Mouse (Mus musculus) liver (tissue): ENCODE results near the gene Reps2.

ENCODE experiments used
- DNase-seq: peaks from one replicate; pipeline ENCODE4 v3.0.0-alpha.2; 2020; ENCODE audit warnings: mixed read lengths

The Reps2 gene

GRCm38 (mm10) chrX:162589173-162589805, 54.2 kb downstream of the Reps2 start:
- DNase-seq: no peak

- DNase-seq: no peak
Measured at GRCm38 (mm10) chrX:162584349-162584748, 59.1 kb downstream of the Reps2 start.

GRCm38 (mm10) chrX:162580521-162580920, 62.9 kb downstream of the Reps2 start:
- DNase-seq: no peak

- DNase-seq: no peak
Measured at GRCm38 (mm10) chrX:162568439-162568838, 75.0 kb downstream of the Reps2 start.

GRCm38 (mm10) chrX:162565501-162565900, 77.9 kb downstream of the Reps2 start:
- DNase-seq: no peak

- no peak for DNase-seq
Measured at GRCm38 (mm10) chrX:162556459-162556841, 87.0 kb downstream of the Reps2 start.

- no peak for DNase-seq
Measured at GRCm38 (mm10) chrX:162555729-162556458, 87.6 kb downstream of the Reps2 start.

GRCm38 (mm10) chrX:162554513-162554912, 88.9 kb downstream of the Reps2 start:
- DNase-seq: no peak

GRCm38 (mm10) chrX:162552383-162552782, 91.1 kb downstream of the Reps2 start:
- DNase-seq: no peak

- DNase-seq: no peak
Measured at GRCm38 (mm10) chrX:162545037-162545436, 98.4 kb downstream of the Reps2 start.

GRCm38 (mm10) chrX:162542576-162543227, 100.7 kb downstream of the Reps2 start:
- no peak for DNase-seq

- no peak for DNase-seq
Measured at GRCm38 (mm10) chrX:162541961-162542360, 101.5 kb downstream of the Reps2 start.

- DNase-seq: no peak
Measured at GRCm38 (mm10) chrX:162531016-162531415, 112.4 kb downstream of the Reps2 start.

- peak; percentile 40 for DNase-seq
Measured at GRCm38 (mm10) chrX:162527240-162527639, 116.2 kb downstream of the Reps2 start.

- DNase-seq: no peak
Measured at GRCm38 (mm10) chrX:162521831-162522514, 121.5 kb downstream of the Reps2 start.

GRCm38 (mm10) chrX:162521197-162521596, 122.3 kb downstream of the Reps2 start:
- DNase-seq: no peak

- no peak for DNase-seq
Measured at GRCm38 (mm10) chrX:162520374-162520773, 123.1 kb downstream of the Reps2 start.

- no peak for DNase-seq
Measured at GRCm38 (mm10) chrX:162510426-162510980, 132.9 kb downstream of the Reps2 start.

- DNase-seq: no peak
Measured at GRCm38 (mm10) chrX:162505186-162505585, 138.3 kb downstream of the Reps2 start.

- DNase-seq: no peak
Measured at GRCm38 (mm10) chrX:162503436-162503835, 140.0 kb downstream of the Reps2 start.

GRCm38 (mm10) chrX:162500962-162501361, 142.5 kb downstream of the Reps2 start:
- DNase-seq: no peak

GRCm38 (mm10) chrX:162496485-162496884, 147.0 kb downstream of the Reps2 start:
- DNase-seq: no peak

GRCm38 (mm10) chrX:162488630-162489029, 154.8 kb downstream of the Reps2 start:
- no peak for DNase-seq
